Mouse (Mus musculus) intestine, postnatal 0 days (tissue): ENCODE measurements around the gene Gm42417. TPM values are rescaled to one million over a fixed set of nuclear protein-coding genes. Genes with fewer than 3 reads are reported as not detected.

ENCODE experiments used
- ATAC-seq: fragments of 200-750 bp; cut with Nextera tagmentation; 2 replicates; pipeline ENCODE4 v1.8.0; 2017; ENCODE audit warnings: mild to moderate bottlenecking, moderate TSS enrichment, moderate library complexity
- H3K27ac ChIP-seq: fragments of 300-500 bp; sonication (generic); 2 replicates; pipeline ENCODE4 v1.5.1; 2014; ENCODE audit warnings: mild to moderate bottlenecking, low read depth, low read length, moderate library complexity
- H3K27me3 ChIP-seq: fragments of 300-500 bp; sonication (generic); replicated peaks from 2 replicates; pipeline ENCODE4 v1.6.1; 2014; ENCODE audit warnings: low read length, mixed read lengths; ENCODE audit not compliant: control insufficient read depth, insufficient read depth
- H3K36me3 ChIP-seq: fragments of 300-500 bp; sonication (generic); 2 replicates; pipeline ENCODE4 v1.6.1; 2014; ENCODE audit warnings: mild to moderate bottlenecking, moderate library complexity; ENCODE audit not compliant: control insufficient read depth, insufficient read depth
- H3K4me1 ChIP-seq: fragments of 300-500 bp; sonication (generic); replicated peaks from 2 replicates; pipeline ENCODE4 v1.6.1; 2014; ENCODE audit warnings: antibody characterized with exemption, low read length, mixed read lengths; ENCODE audit not compliant: control insufficient read depth, insufficient read depth
- H3K4me2 ChIP-seq: fragments of 300-500 bp; sonication (generic); replicated peaks from 2 replicates; pipeline ENCODE4 v1.6.1; 2014; ENCODE audit warnings: low read depth, mild to moderate bottlenecking, moderate library complexity
- H3K4me3 ChIP-seq: fragments of 300-500 bp; sonication (generic); 2 replicates; pipeline ENCODE4 v1.5.1; 2014; ENCODE audit warnings: low read depth, low read length
- H3K9ac ChIP-seq: fragments of 300-500 bp; sonication (generic); 2 replicates; pipeline ENCODE4 v1.6.1; 2014; ENCODE audit warnings: mild to moderate bottlenecking, low read depth, low read length
- H3K9me3 ChIP-seq: fragments of 300-500 bp; sonication (generic); 2 replicates; pipeline ENCODE4 v1.6.1; 2016; ENCODE audit warnings: mixed run types; ENCODE audit not compliant: control insufficient read depth
- CTCF ChIP-seq: sonication (generic); IDR thresholded peaks from 2 replicates; pipeline ENCODE4 v1.5.1; 2016; ENCODE audit warnings: low read depth, mild to moderate bottlenecking, control low read depth, antibody characterized with exemption, moderate library complexity
- WGBS: fragments of 180-500 bp; shearing (Covaris S2); extraction: QIAGEN DNeasy Blood & Tissue Kit; methylation state at CpG from one replicate; pipeline ENCODE4 v1.1.7; 2014; 5-methylcytosine and 5-hydroxymethylcytosine counted together
- polyA plus RNA-seq: library from polyadenylated mRNA; unstranded; fragments of >200 nt; fragmentation: Nextera tagmentation; extraction: Ambion mirVana; gene quantifications from 2 replicates; pipeline ENCODE4 v1.2.1, GENCODE M21; 2015

Gene Gm42417
- polyA plus RNA-seq, 1 experiment from 2014 or later = 0.22 TPM

- H3K4me2 ChIP-seq = no peak overlapping the region
- no peak for TF ChIP-seq CTCF
- WGBS = 66% methylated on average over 9 of the region's 9 CpGs
- H3K36me3 ChIP-seq = peaks cover 69% of the 10 kb centered on the region
- no peaks in the 10 kb centered on the region for H3K27me3 ChIP-seq
- ATAC-seq = no peak
- H3K4me1 ChIP-seq = no peaks in the 10 kb centered on the region
- no peak overlapping the region for H3K27ac ChIP-seq
- no peak overlapping the region for H3K9ac ChIP-seq
- no peak overlapping the region for H3K4me3 ChIP-seq
- no peaks in the 10 kb centered on the region for H3K9me3 ChIP-seq
These were observed 15.8 kb downstream of the Gm42417 start for GRCm38 (mm10) chr1:36523332-36524013.

GRCm38 (mm10) chr1:36522210-36522609 is 17.0 kb downstream of the Gm42417 start:
- 94% methylated on average over 7 of the region's 7 CpGs for WGBS

GRCm38 (mm10) chr1:36519626-36520025 is 19.6 kb downstream of the Gm42417 start:
- no peak overlapping the region for H3K9ac ChIP-seq
- no peak overlapping the region for H3K4me3 ChIP-seq
- H3K9me3 ChIP-seq = no peaks in the 10 kb centered on the region
- WGBS = 59% methylated on average over 11 of the region's 11 CpGs
- TF ChIP-seq CTCF = no peak
- no peak overlapping the region for H3K27ac ChIP-seq
- H3K36me3 ChIP-seq = peaks cover 54% of the 10 kb centered on the region
- ATAC-seq = no peak
- H3K4me1 ChIP-seq = no peaks in the 10 kb centered on the region
- H3K4me2 ChIP-seq = no peak overlapping the region
- no peaks in the 10 kb centered on the region for H3K27me3 ChIP-seq

More at GRCm38 (mm10) chr1:36522210-36522609, 17.0 kb downstream of the Gm42417 start:
- H3K9ac ChIP-seq = no peak overlapping the region
- no peak for ATAC-seq
- H3K36me3 ChIP-seq = peaks cover 69% of the 10 kb centered on the region
- no peaks in the 10 kb centered on the region for H3K4me1 ChIP-seq
- no peaks in the 10 kb centered on the region for H3K9me3 ChIP-seq
- H3K4me3 ChIP-seq = no peak overlapping the region
- H3K27me3 ChIP-seq = no peaks in the 10 kb centered on the region
- TF ChIP-seq CTCF = no peak
- H3K4me2 ChIP-seq = no peak overlapping the region
- H3K27ac ChIP-seq = no peak overlapping the region

- Histone ChIP-seq H3K27ac (peak overlapping the region; percentile 62), H3K4me2 (no peak overlapping the region), H3K36me3 (peaks cover 40% of the 10 kb centered on the region), H3K9ac (no peak overlapping the region), H3K9me3 (no peaks in the 10 kb centered on the region), H3K4me1 (no peaks in the 10 kb centered on the region; the same call in 1 of the 2 replicates), H3K27me3 (no peaks in the 10 kb centered on the region), H3K4me3 (no peak overlapping the region)
- ATAC-seq = peak; percentile 61
- 71% methylated on average over 3 of the region's 3 CpGs for WGBS
- TF ChIP-seq CTCF = no peak
These were observed 21.0 kb downstream of the Gm42417 start for GRCm38 (mm10) chr1:36518259-36518658.

GRCm38 (mm10) chr1:36513718-36514117 is 25.5 kb downstream of the Gm42417 start:
- WGBS = 64% methylated on average over 2 of the region's 2 CpGs
- Histone ChIP-seq H3K27ac (no peak overlapping the region), H3K27me3 (no peaks in the 10 kb centered on the region), H3K4me2 (peak overlapping the region; percentile 96), H3K4me1 (no peaks in the 10 kb centered on the region; the same call in 1 of the 2 replicates), H3K36me3 (0 out of 2 replicates have a peak, but pooled peaks cover 4% of the 10 kb centered on the region), H3K9me3 (no peaks in the 10 kb centered on the region), H3K4me3 (peak overlapping the region; percentile 96), H3K9ac (no peak overlapping the region)
- peak; percentile 69 for TF ChIP-seq CTCF
- ATAC-seq = no peak

GRCm38 (mm10) chr1:36513310-36513709 is 25.9 kb downstream of the Gm42417 start:
- Histone ChIP-seq H3K27ac (no peak overlapping the region), H3K4me3 (peak overlapping the region; percentile 96), H3K27me3 (no peaks in the 10 kb centered on the region), H3K4me1 (no peaks in the 10 kb centered on the region; the same call in 1 of the 2 replicates), H3K9me3 (no peaks in the 10 kb centered on the region), H3K9ac (no peak overlapping the region), H3K36me3 (0 out of 2 replicates have a peak, but pooled peaks cover 4% of the 10 kb centered on the region), H3K4me2 (peak overlapping the region; percentile 96)
- 0% methylated on average over 1 of the region's 1 CpGs for WGBS
- no peak for ATAC-seq
- no peak for TF ChIP-seq CTCF
